Mouse (Mus musculus): Measurements from ENCODE around the gene B3glct. TPM values are rescaled to one million over a fixed set of nuclear protein-coding genes. Genes with fewer than 3 reads are reported as not detected.

Gene B3glct
- total RNA-seq, 2 experiments from 2014 or later, result 16.6 to 19.3 TPM

Other genes with a start within 250 kb of the B3glct start
- not detected for gene Tex26, start 238.6 kb upstream of the B3glct start, total RNA-seq (2021)
- 1 to 10 TPM in 1 of 2 experiments, under 1 TPM in 1; 0.74 to 1.4 TPM for gene Wdr95, start 149.6 kb upstream of the B3glct start, total RNA-seq (2021)
- 100 to 1,000 TPM; 251 to 280 TPM for gene Hsph1, start 41.9 kb upstream of the B3glct start, total RNA-seq (2021)